Mouse (Mus musculus): ENCODE measurements around the gene Arl6ip5. TPM values are rescaled to one million over a fixed set of nuclear protein-coding genes. Genes with fewer than 3 reads are reported as not detected.
"Not testable (repeated sequence)": the region's sequence is repeated elsewhere in the genome, so short reads cannot be mapped to it uniquely, and the experiment has no call there.

Gene Arl6ip5
- total RNA-seq, 2 experiments from 2014 or later: 120 to 128 TPM

- DNase-seq: no peak
- intact Hi-C loops (cut with DNase I): no loop called here
Measured at GRCm38 (mm10) chr6:97222321-97222720, 11.8 kb downstream of the Arl6ip5 start.

GRCm38 (mm10) chr6:97222931-97223467, 12.5 kb downstream of the Arl6ip5 start:
- intact Hi-C loops (cut with DNase I): no loop called here
- no peak for DNase-seq

GRCm38 (mm10) chr6:97223566-97223965, 13.1 kb downstream of the Arl6ip5 start:
- intact Hi-C loops (cut with DNase I): no loop called here
- no peak for DNase-seq

- intact Hi-C loops (cut with DNase I): no loop called here
- no peak for DNase-seq
Measured at GRCm38 (mm10) chr6:97224505-97224904, 14.0 kb downstream of the Arl6ip5 start.

- no peak for DNase-seq
- intact Hi-C loops (cut with DNase I): no loop called here
Measured at GRCm38 (mm10) chr6:97226083-97226491, 15.6 kb downstream of the Arl6ip5 start.

GRCm38 (mm10) chr6:97227067-97227847, 16.8 kb downstream of the Arl6ip5 start:
- intact Hi-C loops (cut with DNase I): no loop called here
- no peak for DNase-seq

GRCm38 (mm10) chr6:97234911-97235668, 24.6 kb downstream of the Arl6ip5 start:
- intact Hi-C loops (cut with DNase I): no loop called here
- DNase-seq: no peak

- intact Hi-C loops (cut with DNase I): no loop called here
- DNase-seq: no peak
Measured at GRCm38 (mm10) chr6:97236088-97236487, 25.6 kb downstream of the Arl6ip5 start.

GRCm38 (mm10) chr6:97239360-97239759, 28.9 kb downstream of the Arl6ip5 start:
- intact Hi-C loops (cut with DNase I): no loop called here
- DNase-seq: no peak

- DNase-seq: no peak
- intact Hi-C loops (cut with DNase I): loop anchor here (10.0 kb wide), 1 partner anchor 385 kb away; no protein-coding TSS in a partner anchor
Measured at GRCm38 (mm10) chr6:97240092-97240491, 29.6 kb downstream of the Arl6ip5 start.

- no peak for DNase-seq
- intact Hi-C loops (cut with DNase I): loop anchor here (10.0 kb wide), 1 partner anchor 382 kb away; no protein-coding TSS in a partner anchor
Measured at GRCm38 (mm10) chr6:97242522-97242921, 32.0 kb downstream of the Arl6ip5 start.

- no peak for DNase-seq
- intact Hi-C loops (cut with DNase I): loop anchor here (10.0 kb wide), 1 partner anchor 380 kb away; no protein-coding TSS in a partner anchor
Measured at GRCm38 (mm10) chr6:97245200-97245599, 34.7 kb downstream of the Arl6ip5 start.

GRCm38 (mm10) chr6:97250966-97251365, 40.5 kb downstream of the Arl6ip5 start:
- peak; percentile 67 to 69 for DNase-seq
- intact Hi-C loops (cut with DNase I): loop anchor here (1.0 to 5.0 kb wide), 4 partner anchors 39 to 491 kb away; partner anchors contain the start of gene Arl6ip5

- intact Hi-C loops (cut with DNase I): loop anchor here (1.0 to 5.0 kb wide), 3 partner anchors 26 to 490 kb away; partner anchors contain the start of gene Arl6ip5
- peak; percentile 10 to 30 for DNase-seq
Measured at GRCm38 (mm10) chr6:97252086-97252485, 41.6 kb downstream of the Arl6ip5 start.

GRCm38 (mm10) chr6:97252711-97253221, 42.3 kb downstream of the Arl6ip5 start, which contains the start of gene Lmod3:
Gene Lmod3 (minus strand): TSS chr6:97252759.
- intact Hi-C loops (cut with DNase I): loop anchor here (1.0 to 5.0 kb wide), 3 partner anchors 26 to 490 kb away; partner anchors contain the start of gene Arl6ip5
- DNase-seq: peak; percentile 27 to 49

GRCm38 (mm10) chr6:97258489-97258888, 48.0 kb downstream of the Arl6ip5 start:
- intact Hi-C loops (cut with DNase I): no loop called here
- no peak for DNase-seq

GRCm38 (mm10) chr6:97259926-97260325, 49.4 kb downstream of the Arl6ip5 start:
- intact Hi-C loops (cut with DNase I); DNase-seq: not testable (repeated sequence)

- no peak for DNase-seq
- intact Hi-C loops (cut with DNase I): no loop called here
Measured at GRCm38 (mm10) chr6:97262229-97262628, 51.7 kb downstream of the Arl6ip5 start.

GRCm38 (mm10) chr6:97263750-97264149, 53.3 kb downstream of the Arl6ip5 start:
- DNase-seq; intact Hi-C loops (cut with DNase I): not testable (repeated sequence)

GRCm38 (mm10) chr6:97265240-97265639, 54.8 kb downstream of the Arl6ip5 start:
- intact Hi-C loops (cut with DNase I): no loop called here
- peak in 1 of 2 experiments; percentile 27 for DNase-seq

- intact Hi-C loops (cut with DNase I): no loop called here
- no peak for DNase-seq
Measured at GRCm38 (mm10) chr6:97265705-97266104, 55.2 kb downstream of the Arl6ip5 start.

All from heart, postnatal 36 days (tissue).